Mouse (Mus musculus) frontal cortex, adult (tissue): ENCODE results near the gene Pstpip1.

Experiments used
- ATAC-seq: cut with Nextera tagmentation; 2 replicates; pipeline ENCODE4 v1.9.2; 2017; ENCODE audit warnings: mild to moderate bottlenecking, moderate library complexity, mixed read lengths; ENCODE audit not compliant: low TSS enrichment

The Pstpip1 gene

GRCm38 (mm10) chr9:56089778-56090520 lies at the start of gene Pstpip1:
Gene Pstpip1, plus strand, starts transcription at chr9:56089962.
- ATAC-seq, result peak; percentile 78

DNA sequence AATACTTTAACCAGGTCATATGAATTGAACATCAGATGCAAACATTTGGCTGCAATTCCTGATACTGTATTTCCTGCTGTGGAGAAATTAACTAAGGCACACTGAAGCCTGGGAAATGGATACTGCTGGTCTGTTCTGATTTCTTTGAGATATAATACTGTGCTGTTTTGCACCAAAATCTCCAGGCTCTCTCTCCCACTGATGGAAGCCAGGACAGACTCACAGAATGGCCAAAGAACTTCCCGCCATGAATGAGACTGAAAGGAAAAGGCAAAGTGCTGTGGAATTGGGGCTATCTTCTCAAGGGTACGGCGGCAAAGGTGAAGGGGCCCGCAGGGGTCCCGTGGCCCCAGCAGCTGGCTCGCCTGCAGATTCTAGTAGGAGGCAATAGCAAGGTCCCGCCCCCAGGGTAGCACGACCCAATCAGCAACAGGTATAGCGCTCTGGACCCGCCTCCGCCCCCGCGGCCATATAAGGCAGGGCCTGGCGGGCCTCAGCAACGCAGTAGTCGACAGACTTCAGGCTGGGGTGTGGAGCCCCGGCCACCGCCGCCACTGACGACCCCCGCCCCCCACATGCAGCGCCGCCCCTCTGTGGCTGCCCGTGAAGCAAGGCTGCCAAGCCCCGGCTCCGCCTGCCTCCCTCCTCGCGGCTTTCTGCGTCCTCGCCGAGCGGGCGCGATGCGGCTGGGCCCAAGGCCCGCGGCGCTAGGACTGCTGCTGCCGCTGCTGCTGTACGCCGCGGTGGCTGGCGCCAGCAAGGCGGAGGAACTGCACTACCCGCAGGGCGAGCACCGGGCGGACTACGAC lies 48.2 kb upstream of the Pstpip1 start, which contains the start of gene Rcn2:
Gene Rcn2 (plus strand): TSS at position 474 of the 809 bp plus-strand sequence.
- peak; percentile 98 for ATAC-seq

DNA sequence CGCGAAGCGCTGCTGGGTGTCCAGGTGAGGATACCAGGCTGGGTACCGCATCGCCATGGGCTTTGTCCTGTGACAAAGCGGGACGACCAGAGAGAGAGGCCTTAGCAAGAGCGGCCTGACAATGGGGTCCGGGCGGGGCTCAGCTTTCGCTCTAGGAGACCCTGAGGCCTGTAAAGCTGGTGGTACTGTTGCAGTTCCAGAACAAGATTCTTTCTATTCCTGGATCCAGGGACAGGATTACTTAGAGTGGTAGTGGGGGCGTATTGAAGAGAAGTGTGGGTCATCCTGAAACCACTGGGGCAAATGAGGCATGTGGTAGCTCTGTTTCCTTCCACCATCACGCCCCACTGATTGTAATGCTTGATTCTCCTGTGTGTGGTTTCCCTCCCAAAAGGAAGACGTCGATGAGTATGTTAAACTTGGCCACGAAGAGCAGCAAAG lies 47.6 kb upstream of the Pstpip1 start:
- ATAC-seq, result peak; percentile 60

GRCm38 (mm10) chr9:56053796-56054195 lies 36.0 kb upstream of the Pstpip1 start:
- ATAC-seq, result peak; percentile 65; the same call in 1 of the 2 replicates

DNA sequence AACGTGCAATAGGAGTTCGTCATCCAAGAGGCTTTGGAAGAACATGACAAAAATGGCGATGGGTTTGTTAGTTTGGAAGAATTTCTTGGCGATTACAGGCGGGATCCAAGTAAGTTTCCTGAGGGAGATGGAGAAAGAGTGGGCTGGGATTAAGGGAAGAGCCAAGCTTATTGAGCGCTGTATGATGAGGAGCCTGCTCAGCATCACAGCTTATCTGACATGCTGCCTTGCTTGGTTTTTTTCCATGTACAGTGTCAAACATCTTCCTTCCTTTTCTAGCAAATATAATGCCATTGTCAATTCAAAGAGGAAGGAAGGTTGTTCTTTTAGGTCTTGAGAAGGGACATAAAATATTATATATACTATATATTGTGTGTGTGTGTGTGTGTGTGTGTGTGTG lies 33.6 kb upstream of the Pstpip1 start:
- ATAC-seq, result no peak

DNA sequence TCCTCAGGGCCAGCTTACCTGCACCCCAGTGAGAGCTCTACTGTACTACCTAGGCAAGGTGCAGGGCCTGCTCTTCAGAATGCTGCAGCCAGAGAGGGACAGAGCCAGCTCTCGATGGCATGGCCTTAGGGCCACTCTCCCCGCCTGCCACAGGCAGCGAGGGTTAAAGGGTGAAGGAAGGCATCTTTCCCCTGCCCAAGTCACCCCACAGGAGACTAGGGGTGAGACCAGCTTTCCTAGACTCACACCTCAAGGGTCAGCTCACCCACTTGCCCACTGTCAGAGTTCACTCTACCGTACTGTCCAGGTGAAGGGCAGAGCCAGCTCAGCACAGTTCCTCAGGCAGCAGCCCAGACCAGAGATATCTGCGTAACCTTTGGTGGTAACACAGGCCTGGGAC lies 27.4 kb upstream of the Pstpip1 start:
- no peak for ATAC-seq

- ATAC-seq, result no peak; the same call in 1 of the 2 replicates
Observed at GRCm38 (mm10) chr9:56065011-56065410, 24.8 kb upstream of the Pstpip1 start.

DNA sequence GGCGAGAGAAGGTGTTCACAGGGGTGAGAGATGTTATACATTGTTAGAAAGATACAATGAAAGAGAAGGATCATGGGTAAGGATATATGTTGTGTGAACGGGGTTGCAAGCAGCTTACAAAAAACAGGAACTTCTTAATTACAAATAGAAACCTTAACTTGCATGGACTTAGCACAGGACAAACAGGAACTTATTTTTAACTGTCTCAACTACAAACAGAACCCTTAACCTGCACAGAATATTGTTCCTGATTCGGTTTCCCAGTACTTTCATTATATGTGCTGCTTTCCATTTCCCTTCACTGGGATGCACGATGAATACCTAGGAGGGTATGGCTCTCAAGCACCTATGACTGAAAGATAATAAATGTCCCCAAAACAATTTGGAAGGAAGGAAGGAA lies 21.8 kb upstream of the Pstpip1 start:
- ATAC-seq, result no peak

DNA sequence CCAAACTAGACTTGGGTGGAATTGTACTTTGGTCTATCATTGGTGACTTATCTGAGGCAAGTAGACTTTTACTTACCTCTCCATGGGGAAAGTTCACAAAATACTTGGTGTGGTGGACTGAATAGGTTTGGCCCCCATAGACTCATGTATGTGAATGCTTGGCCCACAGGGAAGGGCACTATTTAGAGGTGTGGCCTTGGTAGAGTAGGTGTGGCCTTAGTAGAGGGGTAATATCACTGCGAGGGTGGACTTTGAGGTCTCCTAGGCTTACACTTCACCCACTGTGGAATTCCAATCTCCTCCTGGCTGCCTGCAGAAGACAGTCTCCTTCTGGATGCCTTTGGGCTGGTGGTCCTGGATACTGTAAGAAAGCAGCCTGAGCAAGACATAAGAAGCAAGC lies 21.1 kb upstream of the Pstpip1 start:
- ATAC-seq, result no peak

DNA sequence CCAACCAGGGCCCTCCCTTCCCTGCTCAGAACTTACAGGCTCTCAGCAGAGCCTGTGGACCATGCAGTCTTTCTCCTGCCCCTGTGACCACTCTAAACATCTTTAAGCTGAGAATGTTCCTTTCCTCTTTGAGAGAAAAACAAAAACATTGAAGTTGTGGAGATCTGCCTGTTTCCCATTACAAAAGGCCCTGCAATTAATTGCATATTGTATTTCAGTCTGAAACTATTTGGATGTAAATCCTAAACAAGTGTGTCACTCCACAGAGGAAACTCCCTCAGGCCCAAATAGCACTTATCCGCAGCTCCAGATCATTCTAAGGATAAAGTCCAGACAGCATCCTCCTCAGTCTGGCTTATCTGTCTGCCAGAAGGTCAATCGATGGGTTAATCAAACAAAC lies 16.9 kb upstream of the Pstpip1 start:
- no peak for ATAC-seq

- peak; percentile 23; the same call in 1 of the 2 replicates for ATAC-seq
Observed at GRCm38 (mm10) chr9:56074863-56075262, 14.9 kb upstream of the Pstpip1 start.

GRCm38 (mm10) chr9:56075264-56075663 lies 14.5 kb upstream of the Pstpip1 start:
- ATAC-seq, result peak; percentile 62

- ATAC-seq, result no peak
Observed at GRCm38 (mm10) chr9:56075901-56076620, 13.7 kb upstream of the Pstpip1 start.

GRCm38 (mm10) chr9:56079587-56079986 lies 10.2 kb upstream of the Pstpip1 start:
- ATAC-seq, result no peak

- ATAC-seq, result no peak
Observed at GRCm38 (mm10) chr9:56086524-56086923, 3.2 kb upstream of the Pstpip1 start.

- no peak for ATAC-seq
Observed at GRCm38 (mm10) chr9:56090546-56091225, 924 bp downstream of the Pstpip1 start.

GRCm38 (mm10) chr9:56092102-56092501 lies 2.3 kb downstream of the Pstpip1 start:
- no peak for ATAC-seq

DNA sequence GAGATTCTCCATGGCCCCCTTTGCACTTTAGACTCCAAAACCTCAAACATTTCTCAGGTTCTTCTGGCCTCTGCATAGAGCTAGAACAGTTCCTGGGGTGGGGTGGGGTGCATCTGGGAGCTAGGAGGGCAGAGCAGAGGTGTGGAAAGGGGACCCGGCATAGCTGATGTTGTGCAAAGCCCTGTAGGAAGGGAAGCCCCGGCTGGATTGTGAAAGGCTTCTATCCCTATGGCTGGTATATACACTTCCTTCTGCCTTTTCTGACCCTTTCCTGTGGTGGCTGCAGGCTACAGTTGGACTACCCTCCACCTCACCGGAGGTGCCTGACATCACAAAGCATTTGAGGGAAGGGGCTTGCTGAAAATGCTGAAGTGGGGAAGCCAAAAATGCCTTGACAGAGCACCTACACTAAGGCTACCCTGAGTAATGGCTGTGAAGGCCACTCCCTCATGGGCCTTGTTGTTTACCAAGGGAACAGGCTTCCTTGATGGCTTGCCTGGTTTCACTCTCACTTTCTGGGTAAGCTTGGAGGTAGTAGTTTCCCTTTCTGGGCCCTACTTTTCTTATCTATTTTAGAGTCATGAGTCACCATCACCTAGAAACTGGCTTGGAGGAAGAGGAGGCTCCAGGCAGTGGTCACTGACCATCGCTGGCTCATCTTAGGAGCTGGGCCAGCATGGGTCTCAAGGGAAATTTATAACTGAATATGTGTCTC lies 8.0 kb downstream of the Pstpip1 start:
- ATAC-seq, result no peak

DNA sequence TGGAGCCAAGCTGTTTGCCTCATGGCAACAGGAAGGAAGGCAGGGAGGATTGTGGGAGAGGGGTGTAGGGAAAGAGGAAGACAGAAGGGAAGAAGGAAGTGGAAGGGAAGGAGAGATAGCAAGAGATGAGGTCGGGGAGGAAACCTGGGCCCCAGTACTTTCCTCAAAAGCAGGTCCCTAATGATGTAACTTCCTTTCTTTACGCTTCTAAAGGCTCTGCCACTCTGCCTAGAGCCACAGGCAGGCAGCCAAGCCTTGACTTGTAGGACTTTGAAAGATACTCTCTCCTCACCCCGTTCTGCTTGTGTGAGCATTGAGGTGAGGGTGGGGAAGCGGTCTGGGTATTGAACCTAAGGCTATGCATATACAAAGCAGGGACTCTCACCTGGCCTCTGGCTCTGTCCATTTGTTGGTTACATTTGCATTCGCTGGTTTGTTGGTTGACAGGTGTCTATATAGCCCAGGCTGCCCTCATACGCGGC lies 10.3 kb downstream of the Pstpip1 start:
- no peak for ATAC-seq

GRCm38 (mm10) chr9:56101022-56101421 lies 11.3 kb downstream of the Pstpip1 start:
- ATAC-seq, result no peak

DNA sequence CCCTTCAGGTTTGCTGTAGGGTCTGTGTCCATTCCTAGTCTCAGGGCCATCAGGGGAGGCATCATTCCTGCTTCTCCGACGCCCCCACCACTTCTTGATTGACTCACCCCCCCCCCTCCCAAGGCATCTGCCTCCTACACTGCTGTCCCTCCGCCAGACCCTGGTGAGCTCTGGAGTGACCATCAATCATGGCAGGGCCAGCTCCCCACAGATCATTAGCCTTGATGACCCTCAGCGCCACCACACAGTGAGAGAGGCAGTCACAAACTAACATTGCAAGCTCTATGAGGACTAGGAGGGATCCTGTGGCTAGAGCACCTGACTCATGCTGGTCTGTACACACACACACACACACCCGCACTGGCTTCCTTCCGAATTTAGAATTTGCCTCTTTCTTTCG lies 15.2 kb downstream of the Pstpip1 start:
- ATAC-seq, result no peak
